Mouse (Mus musculus) heart, embryonic 16.5 days (tissue): Measurements from ENCODE around the gene Arl14. TPM values are rescaled to one million over a fixed set of nuclear protein-coding genes. Genes with fewer than 3 reads are reported as not detected.
A peak's percentile ranks its signal among the peaks of the same experiment; 100 is the strongest.

Experiments
- ATAC-seq: fragments of 200-750 bp; cut with Nextera tagmentation; replicated peaks from 2 replicates; pipeline ENCODE4 v1.8.0; 2017; ENCODE audit warnings: moderate number of reproducible peaks; ENCODE audit not compliant: insufficient read depth, low FRiP score; ENCODE audit errors: extremely low read depth
- H3K27ac ChIP-seq: fragments of 300-500 bp; sonication (generic); 2 replicates; pipeline ENCODE4 v1.5.1; 2014; ENCODE audit warnings: mild to moderate bottlenecking, low read length, control low read depth, moderate library complexity
- H3K27me3 ChIP-seq: fragments of 300-500 bp; sonication (generic); 2 replicates; pipeline ENCODE4 v1.6.1; 2014; ENCODE audit warnings: low read length, mixed read lengths; ENCODE audit not compliant: control insufficient read depth, insufficient read depth
- H3K36me3 ChIP-seq: fragments of 300-500 bp; sonication (generic); 2 replicates; pipeline ENCODE4 v1.6.1; 2014; ENCODE audit not compliant: control insufficient read depth, insufficient read depth
- H3K4me1 ChIP-seq: fragments of 300-500 bp; sonication (generic); 2 replicates; pipeline ENCODE4 v1.6.1; 2014; ENCODE audit warnings: low read length, mixed read lengths; ENCODE audit not compliant: control insufficient read depth, insufficient read depth
- H3K4me2 ChIP-seq: fragments of 300-500 bp; sonication (generic); 2 replicates; pipeline ENCODE4 v1.6.1; 2014; ENCODE audit warnings: low read depth, mild to moderate bottlenecking, control low read depth, low read length
- H3K4me3 ChIP-seq: fragments of 300-500 bp; sonication (generic); 2 replicates; pipeline ENCODE4 v1.5.1; 2014; ENCODE audit warnings: mild to moderate bottlenecking, control low read depth, low read length
- H3K9ac ChIP-seq: fragments of 300-500 bp; sonication (generic); 2 replicates; pipeline ENCODE4 v1.6.1; 2014; ENCODE audit warnings: low read length, control low read depth
- H3K9me3 ChIP-seq: fragments of 300-500 bp; sonication (generic); replicated peaks from 2 replicates; pipeline ENCODE4 v1.6.1; 2016; ENCODE audit warnings: low read length; ENCODE audit not compliant: control insufficient read depth
- WGBS: fragments of 180-500 bp; shearing (Covaris S2); extraction: QIAGEN DNeasy Blood & Tissue Kit; methylation state at CpG from one replicate; pipeline ENCODE4 v1.1.7; 2014; 5-methylcytosine and 5-hydroxymethylcytosine counted together
- polyA plus RNA-seq: library from polyadenylated mRNA; unstranded; fragments of >200 nt; fragmentation: Nextera tagmentation; extraction: Ambion mirVana; gene quantifications from 2 replicates; pipeline ENCODE4 v1.2.1, GENCODE M21; 2015

Arl14 gene
- polyA plus RNA-seq, 1 experiment from 2014 or later = not detected

GRCm38 (mm10) chr3:69186643-69187042, 35.6 kb upstream of the Arl14 start:
- no peaks in the 10 kb centered on the region for H3K9me3 ChIP-seq

GRCm38 (mm10) chr3:69192995-69193394, 29.2 kb upstream of the Arl14 start:
- H3K9ac ChIP-seq = no peak overlapping the region
- no peaks in the 10 kb centered on the region for H3K9me3 ChIP-seq
- WGBS = 93% methylated on average over 3 of the region's 3 CpGs
- no peak for ATAC-seq
- H3K36me3 ChIP-seq = no peaks in the 10 kb centered on the region
- no peaks in the 10 kb centered on the region for H3K4me1 ChIP-seq
- H3K4me2 ChIP-seq = no peak overlapping the region
- no peaks in the 10 kb centered on the region for H3K27me3 ChIP-seq
- no peak overlapping the region for H3K4me3 ChIP-seq
- H3K27ac ChIP-seq = no peak overlapping the region

More at GRCm38 (mm10) chr3:69186643-69187042, 35.6 kb upstream of the Arl14 start:
- Histone ChIP-seq H3K4me3 (no peak overlapping the region), H3K27me3 (no peaks in the 10 kb centered on the region), H3K4me1 (peaks cover 6% of the 10 kb centered on the region; the same call in 1 of the 2 replicates), H3K9ac (no peak overlapping the region), H3K4me2 (no peak overlapping the region), H3K27ac (no peak overlapping the region), H3K36me3 (no peaks in the 10 kb centered on the region)
- 54% methylated on average over 16 of the region's 16 CpGs for WGBS
- ATAC-seq = peak; percentile 63

- H3K4me2 ChIP-seq = no peak overlapping the region
- 59% methylated on average over 9 of the region's 9 CpGs for WGBS
Observed at GRCm38 (mm10) chr3:69194496-69194895, 27.7 kb upstream of the Arl14 start.

GRCm38 (mm10) chr3:69195251-69195650, 27.0 kb upstream of the Arl14 start:
- Histone ChIP-seq H3K9me3 (no peaks in the 10 kb centered on the region), H3K27ac (no peak overlapping the region), H3K27me3 (no peaks in the 10 kb centered on the region), H3K4me1 (no peaks in the 10 kb centered on the region), H3K4me2 (no peak overlapping the region), H3K36me3 (no peaks in the 10 kb centered on the region), H3K4me3 (no peak overlapping the region), H3K9ac (no peak overlapping the region)
- 77% methylated on average over 8 of the region's 8 CpGs for WGBS
- ATAC-seq = no peak

More at GRCm38 (mm10) chr3:69194496-69194895, 27.7 kb upstream of the Arl14 start:
- no peaks in the 10 kb centered on the region for H3K36me3 ChIP-seq
- no peak for ATAC-seq
- no peak overlapping the region for H3K9ac ChIP-seq
- no peak overlapping the region for H3K27ac ChIP-seq
- no peaks in the 10 kb centered on the region for H3K27me3 ChIP-seq
- H3K9me3 ChIP-seq = no peaks in the 10 kb centered on the region
- H3K4me3 ChIP-seq = no peak overlapping the region
- no peaks in the 10 kb centered on the region for H3K4me1 ChIP-seq

GRCm38 (mm10) chr3:69198098-69198497, 24.1 kb upstream of the Arl14 start:
- ATAC-seq = no peak
- H3K4me1 ChIP-seq = no peaks in the 10 kb centered on the region
- no peak overlapping the region for H3K4me3 ChIP-seq
- no peaks in the 10 kb centered on the region for H3K36me3 ChIP-seq
- H3K4me2 ChIP-seq = no peak overlapping the region
- 67% methylated on average over 2 of the region's 2 CpGs for WGBS
- no peak overlapping the region for H3K9ac ChIP-seq
- H3K27ac ChIP-seq = no peak overlapping the region
- H3K9me3 ChIP-seq = no peaks in the 10 kb centered on the region
- H3K27me3 ChIP-seq = no peaks in the 10 kb centered on the region

- 45% methylated on average over 1 of the region's 1 CpGs for WGBS
- no peak overlapping the region for H3K4me3 ChIP-seq
- H3K36me3 ChIP-seq = no peaks in the 10 kb centered on the region
- H3K9me3 ChIP-seq = no peaks in the 10 kb centered on the region
- no peaks in the 10 kb centered on the region for H3K27me3 ChIP-seq
- no peak overlapping the region for H3K9ac ChIP-seq
- H3K27ac ChIP-seq = no peak overlapping the region
- H3K4me1 ChIP-seq = peaks cover under 1% of the 10 kb centered on the region
- H3K4me2 ChIP-seq = no peak overlapping the region
- ATAC-seq = no peak
Observed at GRCm38 (mm10) chr3:69200251-69200650, 22.0 kb upstream of the Arl14 start.

- WGBS = 46% methylated on average over 2 of the region's 2 CpGs
- no peak overlapping the region for H3K4me2 ChIP-seq
- no peak overlapping the region for H3K4me3 ChIP-seq
- no peaks in the 10 kb centered on the region for H3K27me3 ChIP-seq
- H3K27ac ChIP-seq = no peak overlapping the region
- H3K36me3 ChIP-seq = no peaks in the 10 kb centered on the region
- peaks cover 8% of the 10 kb centered on the region for H3K4me1 ChIP-seq
- H3K9me3 ChIP-seq = no peaks in the 10 kb centered on the region
- H3K9ac ChIP-seq = no peak overlapping the region
- ATAC-seq = no peak
Observed at GRCm38 (mm10) chr3:69201206-69201605, 21.0 kb upstream of the Arl14 start.

GRCm38 (mm10) chr3:69202876-69203275, 19.3 kb upstream of the Arl14 start:
- ATAC-seq = no peak
- Histone ChIP-seq H3K36me3 (no peaks in the 10 kb centered on the region), H3K4me2 (no peak overlapping the region), H3K9ac (no peak overlapping the region), H3K4me3 (no peak overlapping the region), H3K4me1 (peaks cover 8% of the 10 kb centered on the region), H3K27me3 (no peaks in the 10 kb centered on the region), H3K9me3 (no peaks in the 10 kb centered on the region), H3K27ac (no peak overlapping the region)
- WGBS = 53% methylated on average over 4 of the region's 4 CpGs

- Histone ChIP-seq H3K4me2 (0 out of 2 replicates have a peak overlapping the region, but pooled peaks have one; percentile 18), H3K9me3 (no peaks in the 10 kb centered on the region), H3K27ac (no peak overlapping the region), H3K4me3 (no peak overlapping the region), H3K27me3 (no peaks in the 10 kb centered on the region), H3K36me3 (no peaks in the 10 kb centered on the region), H3K4me1 (peaks cover 11% of the 10 kb centered on the region), H3K9ac (no peak overlapping the region)
- 21% methylated on average over 7 of the region's 7 CpGs for WGBS
- peak; percentile 60 for ATAC-seq
Observed at GRCm38 (mm10) chr3:69205266-69206054, 16.8 kb upstream of the Arl14 start.
